Mouse (Mus musculus) CD4-positive, CD25-positive, alpha-beta regulatory T cell, adult 2 months (primary cell): Measurements from ENCODE around the gene Gm7247.
"Not testable (repeated sequence)": the region's sequence is repeated elsewhere in the genome, so short reads cannot be mapped to it uniquely, and the experiment has no call there.

ENCODE experiments used
- DNase-seq: peaks from one replicate; pipeline ENCODE4 v3.0.0-alpha.2; 2012; ENCODE audit warnings: low read depth, low spot score

The Gm7247 gene

DNA sequence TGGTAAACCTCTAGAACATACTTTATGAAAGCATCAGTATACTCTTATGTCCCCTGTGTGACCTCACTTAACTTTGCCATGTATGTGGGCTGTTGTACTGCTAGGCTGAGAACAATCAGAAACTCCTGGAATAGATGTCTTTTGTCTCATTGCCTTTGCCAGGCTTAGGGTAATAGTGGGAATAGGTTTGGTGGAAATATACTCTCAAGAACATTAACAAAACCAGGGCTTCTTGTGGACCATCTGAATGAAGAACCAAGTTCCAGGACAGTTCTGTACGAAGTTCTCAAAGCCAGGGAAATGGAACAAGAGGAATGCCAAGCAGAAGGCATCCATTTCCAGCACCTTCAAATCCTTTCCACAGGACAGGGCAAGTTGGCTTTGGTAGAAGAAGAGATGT lies at the start of gene Gm7247:
Gene Gm7247 (plus strand): TSS at position 301 of the 400 bp plus-strand sequence.
- DNase-seq: no peak

DNA sequence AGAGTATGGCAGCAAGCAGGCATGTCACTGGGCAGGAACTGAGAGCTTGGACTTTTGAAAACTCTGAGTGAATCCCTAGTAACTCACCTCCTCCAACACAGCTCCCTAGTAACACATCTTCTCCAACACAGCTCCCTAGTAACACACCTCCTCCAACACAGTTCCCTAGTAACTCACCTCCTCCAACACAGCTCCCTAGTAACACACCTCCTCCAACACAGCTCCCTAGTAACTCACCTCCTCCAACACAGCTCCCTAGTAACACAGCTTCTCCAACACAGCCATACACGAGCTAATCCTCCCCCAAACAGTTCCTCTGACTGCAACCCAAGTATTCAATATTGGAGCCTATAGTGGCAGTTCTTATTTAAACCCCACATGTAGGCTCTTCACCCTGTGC lies 37.6 kb upstream of the Gm7247 start:
- DNase-seq: no peak

DNA sequence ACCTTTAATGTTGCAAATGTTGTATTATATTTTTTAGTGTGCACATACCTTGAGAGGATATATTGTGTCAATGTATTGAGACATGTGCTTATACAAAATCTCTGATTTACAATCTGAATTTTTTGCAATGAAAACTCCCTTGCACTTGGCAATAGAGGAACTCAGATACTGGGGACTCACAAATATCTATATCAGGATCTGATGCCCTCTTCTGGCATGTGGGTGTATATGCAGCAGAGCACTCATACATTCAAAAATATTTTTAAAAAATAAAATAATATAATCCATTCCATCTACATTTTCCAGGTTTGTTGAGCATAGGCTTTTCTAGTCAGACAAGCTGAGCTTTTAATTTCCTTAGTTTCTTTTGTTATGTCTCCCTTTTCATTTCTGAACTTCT lies 15.5 kb upstream of the Gm7247 start:
- DNase-seq: no peak

GRCm38 (mm10) chr14:51358111-51358982 lies 3.2 kb upstream of the Gm7247 start:
- DNase-seq: no peak

DNA sequence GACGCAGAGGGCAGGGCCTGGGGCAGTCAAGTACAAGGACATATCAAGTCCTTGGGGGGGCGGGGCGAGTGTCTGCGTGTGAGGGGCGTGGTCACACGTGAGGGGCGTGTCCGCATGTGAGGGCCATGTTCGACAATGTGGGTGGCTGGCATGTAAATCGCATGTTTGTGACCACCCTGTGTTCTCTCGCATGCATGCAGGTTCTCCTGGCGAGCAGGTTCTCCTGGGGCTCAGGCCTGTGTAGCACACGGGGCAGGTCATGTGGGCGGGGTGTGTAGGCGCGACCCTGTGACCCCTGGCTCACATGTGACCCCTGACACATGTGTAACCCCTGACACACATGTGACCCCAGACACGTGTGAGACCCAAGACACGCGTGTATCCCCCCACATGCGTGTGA lies 21.2 kb downstream of the Gm7247 start:
- peak; percentile 2 for DNase-seq

GRCm38 (mm10) chr14:51384351-51384750 lies 22.8 kb downstream of the Gm7247 start:
- DNase-seq: peak; percentile 2

DNA sequence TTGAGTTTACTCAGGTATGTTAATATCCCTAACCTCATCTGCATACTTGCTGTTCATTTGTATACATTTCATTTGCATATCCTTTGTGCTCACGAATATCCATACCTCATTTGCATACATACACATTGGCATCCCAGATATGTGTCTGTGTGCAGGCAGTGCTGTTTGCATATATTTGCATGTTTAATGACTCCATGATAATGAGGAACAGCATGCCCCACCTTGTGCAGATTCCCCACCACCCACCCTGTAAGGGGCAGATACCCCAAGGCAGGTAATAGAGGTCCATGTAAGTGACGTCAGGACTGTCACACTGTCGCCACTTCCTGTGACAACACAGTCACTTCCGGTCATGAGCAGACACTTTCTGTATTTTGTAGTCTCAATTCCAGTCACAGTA lies 24.2 kb downstream of the Gm7247 start:
- DNase-seq: peak; percentile 13

- DNase-seq: peak; percentile 2
These were observed 26.2 kb downstream of the Gm7247 start for GRCm38 (mm10) chr14:51387768-51388167.

GRCm38 (mm10) chr14:51388222-51388621 lies 26.7 kb downstream of the Gm7247 start:
- DNase-seq: peak; percentile 3

GRCm38 (mm10) chr14:51410520-51410919 lies 49.0 kb downstream of the Gm7247 start, which contains the start of gene Vmn2r88:
TSS of gene Vmn2r88 (plus strand) at chr14:51410820.
- DNase-seq: no peak

- no peak for DNase-seq
These were observed 62.3 kb downstream of the Gm7247 start for GRCm38 (mm10) chr14:51423885-51424284.

GRCm38 (mm10) chr14:51430138-51430537 lies 68.6 kb downstream of the Gm7247 start:
- DNase-seq: not testable (repeated sequence)

GRCm38 (mm10) chr14:51434546-51434945 lies 73.0 kb downstream of the Gm7247 start:
- DNase-seq: peak; percentile 1

DNA sequence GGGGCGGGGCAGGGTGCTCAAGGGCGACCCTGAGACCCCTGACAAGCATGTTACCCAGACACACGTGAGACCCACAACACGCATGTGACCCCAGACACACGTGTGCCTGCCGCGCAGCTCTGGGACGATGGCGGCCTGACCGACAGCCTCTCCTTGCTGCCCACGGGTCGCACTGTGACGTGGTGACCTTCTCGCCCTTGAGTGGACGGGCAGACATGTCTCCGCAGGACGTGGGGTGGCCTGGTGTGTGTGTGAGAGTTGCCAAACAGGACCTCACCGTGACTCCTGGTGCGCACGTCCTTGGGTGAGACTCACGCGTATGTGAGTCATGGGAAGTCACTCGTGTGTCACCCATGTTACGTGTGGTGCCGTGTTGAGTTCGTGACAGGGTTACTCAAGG lies 73.5 kb downstream of the Gm7247 start:
- DNase-seq: peak; percentile 2

GRCm38 (mm10) chr14:51438955-51439354 lies 77.4 kb downstream of the Gm7247 start:
- DNase-seq: no peak

DNA sequence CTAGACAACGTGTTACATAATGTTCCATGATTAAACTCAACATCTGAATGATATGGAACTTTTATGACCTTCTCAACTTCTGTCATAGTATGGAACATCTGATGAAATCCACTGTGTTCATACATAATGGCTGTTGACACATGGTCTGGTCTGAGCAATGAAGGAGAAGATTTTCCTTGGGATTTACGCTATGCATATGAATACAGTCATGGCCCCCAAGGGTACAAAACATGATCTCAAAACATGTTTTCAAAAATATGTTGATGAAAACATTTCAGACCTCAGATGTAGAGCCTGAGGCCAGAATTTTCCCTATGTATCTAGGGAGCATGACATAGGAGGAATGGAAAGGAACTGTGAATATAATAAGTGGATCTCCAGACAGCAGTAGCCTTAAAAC lies 90.0 kb downstream of the Gm7247 start, which contains the start of gene Vmn2r89:
Gene Vmn2r89 (plus strand): TSS at position 301 of the 400 bp plus-strand sequence.
- DNase-seq: not testable (repeated sequence)

GRCm38 (mm10) chr14:51480278-51480677 lies 118.7 kb downstream of the Gm7247 start:
- not testable (repeated sequence) for DNase-seq

DNA sequence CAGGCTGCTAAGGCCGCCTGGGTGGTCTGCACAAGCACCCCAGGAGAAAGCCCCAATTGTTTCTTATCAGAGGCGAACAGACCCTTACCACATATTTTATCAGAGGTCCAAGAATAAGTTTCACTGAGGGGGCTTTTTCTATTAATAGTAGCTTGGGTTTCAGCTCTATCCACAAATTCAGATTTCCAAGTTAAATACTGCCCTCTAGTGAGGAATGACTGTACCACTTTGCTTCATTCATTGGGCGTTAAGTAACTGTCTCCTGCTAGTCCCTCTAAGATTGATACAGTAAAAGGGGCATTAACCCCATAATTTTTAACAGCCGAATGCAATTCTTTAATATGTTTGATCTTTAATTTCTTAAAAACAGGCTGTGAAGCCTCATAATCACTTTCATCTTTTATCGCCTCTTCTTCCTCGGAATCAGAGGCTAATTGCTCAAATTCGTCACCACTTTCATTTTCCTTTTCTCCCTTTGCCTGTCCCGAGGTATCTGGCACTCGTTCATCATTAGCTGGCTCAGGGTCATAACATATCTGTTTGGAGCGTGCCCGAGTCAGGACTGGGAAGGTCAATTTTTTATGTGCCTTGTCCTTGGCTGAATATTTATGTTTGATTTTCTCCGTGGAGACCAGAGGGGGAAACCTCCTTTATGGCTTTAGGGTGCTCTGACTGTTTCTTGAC lies 119.9 kb downstream of the Gm7247 start:
- DNase-seq: not testable (repeated sequence)

GRCm38 (mm10) chr14:51482051-51482715 lies 120.6 kb downstream of the Gm7247 start:
- no peak for DNase-seq

- peak; percentile 14 for DNase-seq
These were observed 121.4 kb downstream of the Gm7247 start for GRCm38 (mm10) chr14:51482971-51483381.

DNA sequence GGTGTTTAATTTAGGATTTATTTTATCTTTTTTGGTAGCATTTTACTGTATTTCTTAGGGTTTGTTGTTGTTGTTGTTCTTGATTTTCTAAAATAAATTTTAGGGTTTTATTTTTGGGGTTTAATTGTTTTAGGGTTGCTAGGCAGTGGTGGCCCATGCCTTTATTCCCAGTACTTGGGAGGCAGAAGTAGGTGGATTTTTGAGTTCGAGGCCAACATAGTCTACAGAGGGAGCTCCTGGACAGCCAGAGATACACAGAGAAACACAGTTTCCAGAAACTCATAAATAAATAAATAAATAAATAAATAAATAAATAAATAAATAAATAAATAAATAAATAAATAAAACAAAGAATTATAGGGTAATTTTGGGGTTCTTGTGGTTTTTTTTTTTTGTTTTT lies 122.1 kb downstream of the Gm7247 start:
- DNase-seq: no peak

- no peak for DNase-seq
These were observed 124.6 kb downstream of the Gm7247 start for GRCm38 (mm10) chr14:51486111-51486510.
